Mouse (Mus musculus): ENCODE measurements around the gene Faap20.
"Not testable (repeated sequence)": the region's sequence is repeated elsewhere in the genome, so short reads cannot be mapped to it uniquely, and the experiment has no call there.

Faap20 gene

GRCm38 (mm10) chr4:155248054-155248453, 1.5 kb upstream of the Faap20 start:
- DNase-seq (ENCODE audit: low spot score in 2 of 2): not testable (repeated sequence)

DNA sequence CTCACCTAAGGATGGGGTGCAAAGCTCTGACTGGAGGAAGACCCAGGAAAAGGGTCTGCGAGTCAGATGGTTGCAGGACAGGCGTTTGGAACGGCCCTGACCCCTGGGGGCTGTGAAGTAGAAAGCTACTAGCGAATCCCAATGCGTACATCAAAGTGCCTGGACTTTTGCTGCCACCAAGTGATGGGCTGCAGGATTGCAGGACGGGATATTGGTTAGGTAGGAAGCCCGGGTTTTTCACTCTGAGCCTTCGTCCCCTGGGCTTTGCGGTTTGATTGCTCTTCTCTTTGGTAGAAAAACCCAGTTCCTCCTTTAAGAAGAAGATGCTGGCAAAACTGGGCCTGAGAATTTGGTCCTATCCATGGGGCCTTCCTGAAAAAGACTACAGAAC, 350 bp upstream of the Faap20 start:
- peak; percentile 86 to 93 for DNase-seq (ENCODE audit: low spot score in 2 of 2)

- DNase-seq (ENCODE audit: low spot score in 2 of 2): peak in 1 of 2 experiments; percentile 40
Measured at GRCm38 (mm10) chr4:155250361-155251117, 937 bp downstream of the Faap20 start.

- no peak for DNase-seq (ENCODE audit: low spot score in 2 of 2)
Measured at GRCm38 (mm10) chr4:155251147-155251546, 1.5 kb downstream of the Faap20 start.

GRCm38 (mm10) chr4:155252253-155252652, 2.7 kb downstream of the Faap20 start:
- DNase-seq (ENCODE audit: low spot score in 2 of 2): no peak

GRCm38 (mm10) chr4:155264521-155265321, 15.1 kb downstream of the Faap20 start:
- no peak for DNase-seq (ENCODE audit: low spot score in 2 of 2)

DNA sequence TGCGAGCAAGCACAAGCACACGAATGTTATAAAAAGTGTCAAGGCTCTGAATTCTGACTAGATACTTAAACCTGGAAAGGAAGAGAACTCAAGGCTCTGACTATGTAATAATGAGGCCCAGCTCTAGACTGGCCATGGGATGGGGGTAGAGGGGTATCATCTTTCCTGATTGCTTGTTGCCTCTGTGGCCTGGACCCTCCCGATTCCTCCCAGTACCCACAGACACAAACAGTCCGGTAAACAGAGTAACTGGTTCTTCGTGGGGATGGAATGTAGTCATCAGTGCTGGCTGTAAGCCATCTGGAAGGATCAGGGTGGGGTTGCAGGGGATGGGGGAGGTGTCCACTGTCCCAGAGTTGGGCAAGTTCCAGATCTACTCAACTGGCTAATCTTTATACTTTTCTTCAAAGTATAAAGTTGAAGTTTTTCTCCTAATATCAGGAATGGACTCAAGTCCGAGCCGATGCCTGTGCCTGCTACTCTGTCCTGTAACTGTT, 17.5 kb downstream of the Faap20 start:
- no peak for DNase-seq (ENCODE audit: low spot score in 2 of 2)

DNA sequence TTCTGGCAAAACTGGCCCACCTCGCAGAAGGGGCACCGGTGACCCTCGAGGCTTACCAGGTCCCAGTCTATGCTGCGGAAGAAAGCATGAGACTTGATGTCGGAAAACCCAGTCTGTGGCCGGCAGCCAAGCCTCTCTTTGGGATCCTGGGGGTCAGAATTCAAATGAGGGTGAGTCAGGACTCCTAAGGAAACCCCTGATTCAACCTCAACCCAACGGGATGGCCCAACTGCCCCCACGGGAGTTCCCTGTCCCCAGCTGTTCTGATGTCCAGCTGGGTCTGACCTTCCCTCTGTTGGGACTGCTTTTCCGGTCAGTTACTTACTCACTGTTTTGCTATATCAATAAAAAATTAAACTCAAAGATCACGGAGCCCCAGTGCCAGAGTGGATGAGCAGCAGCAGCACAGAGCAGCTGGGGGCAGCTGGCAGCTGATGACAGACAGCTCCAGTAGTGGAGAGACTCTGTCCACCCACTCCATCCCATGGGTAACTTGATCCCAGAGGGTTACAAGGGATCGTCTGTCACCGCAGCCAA, 18.1 kb downstream of the Faap20 start:
- DNase-seq (ENCODE audit: low spot score in 2 of 2): no peak

DNA sequence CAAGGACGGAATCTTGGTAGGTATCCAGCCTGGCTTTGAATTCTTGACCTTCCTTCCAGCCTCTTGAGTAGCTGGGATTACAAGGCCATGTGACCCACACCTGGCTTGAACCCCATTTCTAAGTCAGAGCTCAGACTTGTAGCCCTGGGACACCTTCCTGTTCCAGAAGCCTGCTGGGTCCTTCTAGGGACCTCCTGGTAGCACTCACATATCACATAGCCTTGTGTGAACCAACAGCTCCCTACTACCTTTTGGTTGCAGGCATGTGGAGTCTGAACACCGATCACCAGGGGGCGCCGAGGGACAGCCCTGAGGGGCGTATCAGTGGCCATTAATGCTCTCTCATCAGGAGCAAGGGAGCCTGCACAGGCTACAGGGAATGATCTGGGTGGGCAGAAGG, 18.8 kb downstream of the Faap20 start:
- DNase-seq (ENCODE audit: low spot score in 2 of 2): peak in 1 of 2 experiments; percentile 64

DNA sequence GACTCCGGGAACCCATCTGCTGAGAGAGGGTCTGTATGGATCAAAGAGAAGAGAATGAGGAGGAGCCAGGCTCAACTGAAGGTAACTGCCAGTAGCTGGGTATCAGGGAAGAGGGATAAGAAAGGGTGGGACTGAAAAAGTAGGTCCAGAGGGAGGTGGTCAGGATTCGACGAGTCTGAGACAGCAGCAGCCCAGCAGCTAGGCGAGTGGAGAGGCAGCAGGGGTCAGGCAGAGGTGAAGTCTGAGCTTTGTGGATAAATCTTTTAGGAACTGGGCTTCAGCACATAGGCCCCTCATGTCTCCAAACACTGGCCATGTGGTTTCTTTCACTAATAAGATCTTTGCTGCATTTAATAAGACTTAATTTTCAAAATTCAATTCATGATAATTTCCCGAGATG, 24.8 kb downstream of the Faap20 start:
- DNase-seq (ENCODE audit: low spot score in 2 of 2): no peak

GRCm38 (mm10) chr4:155274851-155275250, 25.2 kb downstream of the Faap20 start:
- no peak for DNase-seq (ENCODE audit: low spot score in 2 of 2)

DNA sequence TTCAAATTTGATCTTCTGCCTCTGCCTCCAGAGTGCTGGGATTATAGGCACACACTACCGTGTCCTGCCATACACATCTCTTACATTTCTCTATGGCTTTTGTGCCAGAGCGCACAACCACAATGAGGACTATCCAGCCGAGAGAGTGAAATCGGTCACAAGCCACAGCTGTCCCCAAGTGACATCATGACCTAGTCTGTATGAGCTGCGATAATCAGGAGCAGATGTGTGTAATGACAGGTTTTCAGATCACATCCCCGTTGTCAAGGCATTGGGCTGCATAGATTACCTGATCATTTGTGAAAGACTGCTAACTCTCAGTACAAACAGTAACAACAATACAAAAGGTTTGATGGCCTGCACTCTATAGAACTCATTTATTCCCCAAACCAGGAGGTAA, 28.4 kb downstream of the Faap20 start:
- DNase-seq (ENCODE audit: low spot score in 2 of 2): no peak

GRCm38 (mm10) chr4:155279054-155279453, 29.5 kb downstream of the Faap20 start:
- DNase-seq (ENCODE audit: low spot score in 2 of 2): no peak

DNA sequence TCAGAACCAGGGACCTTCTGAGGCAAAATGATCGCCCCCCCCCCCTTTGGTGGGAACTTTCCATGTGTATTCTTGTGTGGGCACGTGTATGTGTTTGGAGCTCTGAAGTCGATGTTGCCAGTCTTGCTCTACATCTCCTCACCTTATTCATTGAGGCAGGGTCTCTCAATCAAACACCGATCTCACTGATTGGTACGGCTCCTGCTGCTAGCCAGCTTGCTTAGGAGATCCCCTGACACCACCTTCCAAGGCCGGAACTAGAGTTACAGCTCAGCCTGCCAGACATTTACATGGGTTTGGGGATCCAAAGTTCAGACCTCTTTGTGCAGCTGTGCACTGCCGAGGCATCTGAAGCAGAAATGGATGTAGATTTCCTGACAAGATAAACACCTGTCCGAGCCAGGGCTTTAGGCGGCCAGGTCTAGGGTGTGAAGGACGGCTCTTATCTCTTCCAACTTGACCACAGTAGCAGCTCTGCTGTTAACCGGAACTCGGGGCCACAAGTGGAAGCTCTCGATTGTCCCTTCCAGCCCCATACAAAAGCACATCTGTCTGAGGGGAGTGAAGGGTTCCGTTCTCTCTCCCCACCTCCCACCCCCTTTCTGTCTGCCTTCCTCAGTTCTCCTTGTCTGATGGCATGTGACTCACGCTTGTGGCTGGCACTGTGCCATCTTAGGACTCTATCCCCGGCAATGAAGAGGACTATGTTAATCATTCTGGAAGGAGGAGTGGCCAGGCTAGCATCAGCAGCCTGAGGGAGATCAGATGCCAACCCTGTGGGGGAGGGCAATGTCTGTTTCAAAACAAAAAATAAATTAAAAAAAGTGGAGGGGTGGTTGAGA, 30.5 kb downstream of the Faap20 start:
- DNase-seq (ENCODE audit: low spot score in 2 of 2): no peak

GRCm38 (mm10) chr4:155280768-155281121, 31.1 kb downstream of the Faap20 start:
- no peak for DNase-seq (ENCODE audit: low spot score in 2 of 2)

GRCm38 (mm10) chr4:155281227-155281626, 31.6 kb downstream of the Faap20 start:
- DNase-seq (ENCODE audit: low spot score in 2 of 2): no peak

DNA sequence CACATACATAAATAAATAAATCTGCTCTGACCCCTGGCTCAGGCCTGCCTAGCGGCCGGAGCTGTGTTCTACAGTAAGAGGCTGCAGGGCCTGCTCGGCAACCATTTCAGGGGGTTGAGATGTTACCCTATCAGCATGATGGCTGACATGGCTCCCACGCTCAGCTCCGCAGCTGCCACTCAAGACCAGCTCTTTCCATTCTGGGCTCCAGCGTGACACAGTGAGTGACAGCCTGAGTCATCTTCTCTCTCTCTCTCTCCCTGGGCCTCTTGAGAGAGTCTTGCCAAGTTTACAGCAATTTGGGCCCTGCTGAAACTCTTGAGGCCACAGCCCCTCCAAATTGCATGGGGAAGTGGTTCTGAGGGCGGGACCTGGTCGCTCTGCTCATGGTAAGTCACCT, 32.0 kb downstream of the Faap20 start:
- no peak for DNase-seq (ENCODE audit: low spot score in 2 of 2)

DNA sequence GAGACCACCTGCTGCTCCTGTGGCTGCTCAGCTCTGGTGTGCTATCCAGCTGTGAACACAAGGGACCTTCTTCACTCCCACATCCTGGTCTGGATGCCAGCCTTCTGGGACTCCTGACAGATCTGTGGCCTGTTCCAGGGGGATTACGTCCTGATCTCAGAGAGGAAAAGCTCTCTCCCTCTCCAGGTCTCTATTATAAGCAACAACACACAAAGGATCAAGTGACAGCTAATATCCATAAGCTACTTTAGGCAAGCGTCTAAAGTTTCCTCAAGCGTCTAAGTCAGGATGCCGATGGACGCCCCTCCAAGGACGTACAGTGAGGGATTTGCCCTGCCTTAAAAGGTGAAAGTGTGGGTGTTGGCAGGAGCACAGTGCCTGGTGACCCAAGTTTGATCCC, 32.6 kb downstream of the Faap20 start:
- no peak for DNase-seq (ENCODE audit: low spot score in 2 of 2)

DNA sequence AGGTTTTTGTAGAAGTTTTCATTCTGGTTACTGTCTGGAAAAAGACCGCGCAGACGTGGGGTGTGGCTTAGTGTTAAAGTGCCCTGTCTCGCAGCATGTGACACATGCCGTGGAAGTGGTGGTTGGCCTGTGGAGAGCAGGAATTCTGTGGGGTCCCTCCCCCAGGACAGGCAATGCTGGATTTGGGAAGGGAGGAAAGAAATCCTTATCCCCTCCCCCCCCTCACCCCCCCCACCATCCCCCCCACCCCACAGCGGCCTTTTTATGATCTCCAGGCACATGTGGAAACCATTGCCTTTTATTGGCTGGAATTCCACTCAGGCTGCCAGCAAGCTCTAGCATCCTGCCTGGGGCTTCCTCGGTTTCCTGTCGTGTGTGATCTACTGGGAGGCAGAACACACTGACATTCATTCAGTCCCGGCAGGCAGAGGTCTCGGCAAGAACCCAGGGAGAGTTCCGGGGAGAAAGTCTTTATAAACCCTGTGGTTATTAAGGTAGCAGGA, 33.5 kb downstream of the Faap20 start:
- DNase-seq (ENCODE audit: low spot score in 2 of 2): no peak

- DNase-seq (ENCODE audit: low spot score in 2 of 2): no peak
Measured at GRCm38 (mm10) chr4:155283585-155283984, 34.0 kb downstream of the Faap20 start.

DNA sequence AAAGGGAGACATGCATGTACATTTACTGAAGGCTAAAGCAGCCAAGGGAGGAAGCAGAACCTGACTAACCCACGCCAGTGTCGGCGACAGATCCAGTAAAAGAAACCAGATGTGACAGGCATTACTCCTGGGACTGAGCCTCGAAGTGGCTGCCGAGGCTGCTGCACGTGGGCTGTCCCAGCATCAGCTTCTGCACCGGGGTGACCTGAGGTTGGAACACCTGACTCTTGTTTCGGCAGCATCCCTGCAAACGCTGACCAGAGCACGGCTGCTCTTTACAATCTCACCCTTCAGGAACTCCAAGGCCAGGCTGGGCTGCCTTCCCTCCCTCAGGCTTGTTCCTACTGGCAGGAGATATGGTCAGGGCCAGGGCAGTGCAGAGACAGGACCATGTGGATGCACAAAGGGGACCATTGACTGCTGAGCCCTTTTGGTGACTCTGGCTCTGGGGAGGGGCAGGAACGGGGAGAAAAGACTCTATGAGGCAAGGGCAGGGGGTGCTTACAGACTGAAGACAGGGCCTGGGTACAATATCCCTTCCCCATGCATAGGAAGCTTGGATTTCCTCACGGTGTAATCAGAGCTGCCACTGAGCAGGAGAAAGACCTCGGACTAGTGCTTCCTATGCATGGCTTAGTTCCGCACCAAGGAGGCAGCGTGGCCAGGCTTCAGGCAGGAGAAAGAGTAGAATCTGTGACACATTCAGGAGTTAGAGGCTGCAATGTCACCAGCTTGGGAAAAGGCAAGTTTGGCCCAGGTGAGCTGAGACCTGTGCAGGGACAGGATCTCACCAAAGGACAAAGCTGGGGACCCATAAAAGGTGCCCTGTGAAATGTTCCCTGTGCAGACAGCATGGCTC, 35.1 kb downstream of the Faap20 start:
- no peak for DNase-seq (ENCODE audit: low spot score in 2 of 2)

All from frontal cortex, postnatal 10 days (tissue).